Mouse (Mus musculus) brain, embryonic 14.5 days (tissue): ENCODE data around the gene Med25.

Source experiments
- CTCF ChIP-seq: fragments of 200-500 bp; IDR thresholded peaks from 2 replicates; pipeline ENCODE4 v1.5.1; 2012; ENCODE audit warnings: inconsistent platforms, mild to moderate bottlenecking, moderate library complexity, borderline replicate concordance; ENCODE audit not compliant: insufficient read depth, insufficient read length; ENCODE audit errors: extremely low read depth
- POLR2A ChIP-seq: fragments of 200-500 bp; IDR thresholded peaks from 2 replicates; pipeline ENCODE4 v1.6.1; 2012; ENCODE audit warnings: mild to moderate bottlenecking, inconsistent platforms, borderline replicate concordance; ENCODE audit not compliant: poor library complexity, insufficient read depth, insufficient read length, severe bottlenecking; ENCODE audit errors: extremely low read depth

DNA sequence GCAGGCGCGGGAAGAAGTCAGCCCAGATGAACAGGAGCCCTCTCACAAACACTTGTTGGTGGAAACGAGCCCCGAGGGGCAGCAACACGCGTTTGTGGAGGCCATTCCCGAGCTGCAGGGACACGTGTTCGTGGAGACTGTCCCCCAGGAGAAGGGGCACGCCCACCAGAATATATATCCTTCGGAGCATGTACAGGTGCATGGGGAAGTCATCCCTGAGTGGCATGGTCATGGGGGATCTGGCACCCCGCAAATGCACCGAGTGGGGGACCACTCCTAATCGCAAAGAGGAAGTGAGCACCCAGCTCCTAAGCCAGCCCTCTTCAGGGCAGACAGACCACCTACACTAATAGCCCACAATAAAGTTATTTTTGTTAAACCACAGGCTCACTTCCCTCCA, 52.1 kb downstream of the Med25 start:
- TF ChIP-seq CTCF = no peak
- TF ChIP-seq POLR2A = no peak
